8 mouse cellular contexts compared by ENCODE assay signal in the genomic region with DNA sequence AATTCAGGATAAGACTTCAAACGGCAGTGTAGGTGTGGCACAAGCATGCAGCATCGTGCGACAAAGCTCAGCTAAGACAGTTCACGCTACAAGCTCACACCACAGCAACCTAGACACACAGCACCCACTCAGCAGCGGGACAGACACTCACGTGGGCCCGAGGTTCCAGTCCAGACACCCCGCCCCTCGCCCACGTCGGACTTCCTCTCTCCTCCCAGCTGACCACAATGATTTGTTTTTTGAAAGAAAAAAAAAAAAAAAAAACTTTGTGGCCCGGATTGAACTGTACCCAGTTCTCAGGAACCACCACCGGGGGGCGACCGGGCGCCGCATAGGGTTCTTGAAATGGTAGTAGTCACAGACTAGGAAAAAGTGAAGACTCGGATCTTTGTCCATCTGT. TPM values are rescaled to one million over a fixed set of nuclear protein-coding genes. Genes with fewer than 3 reads are reported as not detected.
DNase-seq lines count a peak whose midpoint lies in the region; ATAC-seq and TF ChIP-seq lines count a peak whose summit lies in the region.

No protein-coding gene starts in this region.

- no peaks in the 10 kb centered on the region for H3K9me3 ChIP-seq in MEL (replicated peaks; ENCODE audit: insufficient read depth, low read length)
- 0 out of 2 replicates have a peak, but pooled peaks cover 3% of the 10 kb centered on the region for H3K9me3 ChIP-seq in hindbrain, embryonic 10.5 days
- H3K9me3 ChIP-seq in lung, postnatal 0 days (ENCODE audit: low read length): no peaks in the 10 kb centered on the region

- TF ChIP-seq RAD21 in MEL (IDR thresholded peaks at IDR 0.05; ENCODE audit: low read depth, low read length): peak; percentile 87

- H3K4me1 ChIP-seq in MEL (ENCODE audit: control insufficient read depth in 1 of 2, insufficient read depth in 2 of 2, low read length in 2 of 2): peaks cover 2 to 18% of the 10 kb centered on the region in 2 experiments; a peak in 3 of 4 replicates
- peaks cover 21% of the 10 kb centered on the region for H3K4me1 ChIP-seq in hindbrain, embryonic 10.5 days (replicated peaks)
- peaks cover 17% of the 10 kb centered on the region; the same call in 1 of the 2 replicates for H3K4me1 ChIP-seq in lung, postnatal 0 days (ENCODE audit: insufficient read depth, low read depth, low read length)

- H3K27ac ChIP-seq in MEL (ENCODE audit: control insufficient read depth, low read depth, low read length): peak overlapping the region; percentile 99
- peak overlapping the region; percentile 99 for H3K27ac ChIP-seq in hindbrain, embryonic 10.5 days
- H3K27ac ChIP-seq in lung, postnatal 0 days (ENCODE audit: low read length): peak overlapping the region; percentile 100

- H3K79me2 ChIP-seq in MEL (ENCODE audit: control insufficient read depth, insufficient read depth, low read length, poor library complexity): peaks cover 34% of the 10 kb centered on the region

- peaks cover 6 to 16% of the 10 kb centered on the region in 2 experiments for H3K36me3 ChIP-seq in MEL (ENCODE audit: control insufficient read depth in 1 of 2, insufficient read depth in 2 of 2, low read length in 2 of 2)
- peaks cover 22% of the 10 kb centered on the region for H3K36me3 ChIP-seq in hindbrain, embryonic 10.5 days
- H3K36me3 ChIP-seq in lung, postnatal 0 days (ENCODE audit: insufficient read depth, low read length): no peaks in the 10 kb centered on the region

- 1% methylated on average over 18 of the region's 18 CpGs for WGBS in hindbrain, embryonic 10.5 days
- WGBS in lung, postnatal 0 days: under 1% methylated on average over 18 of the region's 18 CpGs

- peak in 1 of 2 experiments; percentile 66; a peak in 1 of 4 replicates for TF ChIP-seq POLR2A in MEL (IDR thresholded peaks at IDR 0.05; ENCODE audit: control insufficient read depth in 1 of 2, insufficient read depth in 1 of 2, low read depth in 1 of 2, low read length in 2 of 2, poor library complexity in 1 of 2)

- TF ChIP-seq EP300 in MEL (IDR thresholded peaks at IDR 0.05; ENCODE audit: low read depth in 1 of 2, low read length in 2 of 2): peak; percentile 10 to 49; a peak in 1 of 4 replicates
- TF ChIP-seq EP300 in lung, postnatal 0 days (IDR thresholded peaks at IDR 0.05): peak; percentile 59; the same call in 1 of the 2 replicates

- peak; percentile 92 for DNase-seq in MEL (ENCODE audit: low read depth, low spot score)
- peak; percentile 80 for DNase-seq in cerebellum, adult 8-10 months
- peak; percentile 87 for DNase-seq in forelimb bud, embryonic 11.5 days (ENCODE audit: low read depth, low spot score)
- peak; percentile 89 for DNase-seq in hindbrain, embryonic 10.5 days (ENCODE audit: low spot score)
- DNase-seq in layer of hippocampus, adult 9-11 months: peak; percentile 95
- peak; percentile 96 for DNase-seq in lung, postnatal 0 days (ENCODE audit: low spot score)
- DNase-seq in ovary, postnatal 14 days (ENCODE audit: low spot score): peak; percentile 83
- peak; percentile 91 for DNase-seq in thymus, postnatal 14 days

- ATAC-seq in lung, postnatal 0 days: peak; percentile 46

- peak overlapping the region; percentile 56 to 67 for H3K4me3 ChIP-seq in MEL (ENCODE audit: control insufficient read depth in 1 of 2, insufficient read depth in 1 of 2, low read depth in 2 of 2, low read length in 2 of 2)
- H3K4me3 ChIP-seq in hindbrain, embryonic 10.5 days: peak overlapping the region; percentile 98
- peak overlapping the region; percentile 97 for H3K4me3 ChIP-seq in lung, postnatal 0 days (ENCODE audit: low read depth, low read length)

- peak; percentile 48 to 87 (median 83) for TF ChIP-seq CTCF in MEL (IDR thresholded peaks at IDR 0.05 in 2 of 3, conservative IDR thresholded peaks at IDR 0.05 in 1 of 3; ENCODE audit: control insufficient read depth in 1 of 3, insufficient read depth in 1 of 3, low read depth in 2 of 3, low read length in 3 of 3, poor library complexity in 1 of 3, severe bottlenecking in 1 of 3)
- TF ChIP-seq CTCF in lung, postnatal 0 days (IDR thresholded peaks at IDR 0.05): peak; percentile 84

- peaks cover 0 to 2% of the 10 kb centered on the region in 2 experiments; a peak in 2 of 4 replicates for H3K27me3 ChIP-seq in MEL (ENCODE audit: control insufficient read depth in 1 of 2, insufficient read depth in 2 of 2, low read length in 2 of 2)
- no peaks in the 10 kb centered on the region for H3K27me3 ChIP-seq in hindbrain, embryonic 10.5 days (ENCODE audit: insufficient read depth, poor library complexity, severe bottlenecking)
- H3K27me3 ChIP-seq in lung, postnatal 0 days (replicated peaks; ENCODE audit: insufficient read depth, low read length): no peaks in the 10 kb centered on the region

- peak overlapping the region; percentile 61 for H3K9ac ChIP-seq in MEL (ENCODE audit: control insufficient read depth, low read depth, low read length, poor library complexity, severe bottlenecking)
- no peak overlapping the region; the same call in 1 of the 2 replicates for H3K9ac ChIP-seq in lung, postnatal 0 days (replicated peaks; ENCODE audit: low read depth)

- peak overlapping the region; percentile 60 for H3K4me2 ChIP-seq in lung, postnatal 0 days (replicated peaks; ENCODE audit: low read depth, low read length)

TF ChIP-seq in MEL, 35 proteins besides CTCF, POLR2A, EP300 and RAD21 (continues in another document):
- peak; percentile 72 for TF ChIP-seq NELFE (IDR thresholded peaks at IDR 0.05; ENCODE audit: low read depth, low read length)
- peak; percentile 85 for TF ChIP-seq USF1 (IDR thresholded peaks at IDR 0.05; ENCODE audit: low read depth, low read length)
- TF ChIP-seq ZMIZ1 (IDR thresholded peaks at IDR 0.05; ENCODE audit: low read depth, low read length): peak; percentile 49; the same call in 1 of the 2 replicates
- TF ChIP-seq MAX (IDR thresholded peaks at IDR 0.05; ENCODE audit: low read length): peak; percentile 87
- peak; percentile 87 for TF ChIP-seq SIN3A (IDR thresholded peaks at IDR 0.05; ENCODE audit: low read length)
- TF ChIP-seq CHD1 (IDR thresholded peaks at IDR 0.05; ENCODE audit: low read depth, low read length): 0 out of 2 replicates have a peak, but pooled peaks have one; percentile 14
- no peak for TF ChIP-seq POLR2AphosphoS2 (IDR thresholded peaks at IDR 0.05; ENCODE audit: low read length)
- TF ChIP-seq NRF1 (IDR thresholded peaks at IDR 0.05; ENCODE audit: insufficient read depth, low read depth, low read length, poor library complexity, severe bottlenecking): no peak
- TF ChIP-seq SMC3 (IDR thresholded peaks at IDR 0.05; ENCODE audit: low read depth, low read length): peak; percentile 77
- peak; percentile 74; the same call in 1 of the 2 replicates for TF ChIP-seq BHLHE40 (IDR thresholded peaks at IDR 0.05; ENCODE audit: borderline replicate concordance, low read depth, low read length)
- peak; percentile 97 for TF ChIP-seq MXI1 (IDR thresholded peaks at IDR 0.05; ENCODE audit: low read depth, low read length)
- 0 out of 2 replicates have a peak, but pooled peaks have one; percentile 8 for TF ChIP-seq GATA1 (IDR thresholded peaks at IDR 0.05; ENCODE audit: low read depth, low read length)
- no peak for TF ChIP-seq GABPA (IDR thresholded peaks at IDR 0.05; ENCODE audit: low read depth, low read length)
- TF ChIP-seq TBP (IDR thresholded peaks at IDR 0.05; ENCODE audit: low read depth, low read length): no peak
- 0 out of 4 replicates have a peak, but pooled peaks of 1 of the 2 experiments have one; percentile 24 for TF ChIP-seq USF2 (IDR thresholded peaks at IDR 0.05; ENCODE audit: borderline replicate concordance in 1 of 2, insufficient read depth in 1 of 2, low read depth in 1 of 2, low read length in 2 of 2)
- peak; percentile 60 for TF ChIP-seq HCFC1 (IDR thresholded peaks at IDR 0.05; ENCODE audit: low read depth, low read length)
- TF ChIP-seq MAFK (IDR thresholded peaks at IDR 0.05; ENCODE audit: borderline replicate concordance, low read depth, low read length): no peak
- no peak for TF ChIP-seq KAT2A (conservative IDR thresholded peaks at IDR 0.05; ENCODE audit: low read depth, low read length)
- TF ChIP-seq ZKSCAN1 (IDR thresholded peaks at IDR 0.05; ENCODE audit: low read depth, low read length): no peak; the same call in 1 of the 2 replicates
- 0 out of 2 replicates have a peak, but pooled peaks have one; percentile 38 for TF ChIP-seq TCF12 (IDR thresholded peaks at IDR 0.05; ENCODE audit: low read depth, low read length)
- TF ChIP-seq POLR2AphosphoS5 (IDR thresholded peaks at IDR 0.05; ENCODE audit: borderline replicate concordance, low read depth, low read length): no peak; the same call in 1 of the 2 replicates
- no peak for TF ChIP-seq TAL1 (IDR thresholded peaks at IDR 0.05; ENCODE audit: low read length)
- TF ChIP-seq MAZ (IDR thresholded peaks at IDR 0.05; ENCODE audit: low read depth, low read length): peak; percentile 58; the same call in 1 of the 2 replicates
- no peak for TF ChIP-seq CHD2 (IDR thresholded peaks at IDR 0.05; ENCODE audit: low read length)
- peak; percentile 39; the same call in 1 of the 2 replicates for TF ChIP-seq ELF1 (IDR thresholded peaks at IDR 0.05; ENCODE audit: low read depth, low read length)
- TF ChIP-seq MYC (IDR thresholded peaks at IDR 0.05; ENCODE audit: low read depth, low read length): peak; percentile 87
- TF ChIP-seq JUND (IDR thresholded peaks at IDR 0.05; ENCODE audit: low read depth, low read length): no peak

RNA-seq across cellular contexts. Expression of gene Hnrnpul1, which starts 1.5 kb away (rescaled TPM):
- 56.1 and 57.2 TPM in 2 replicates for total RNA-seq in MEL (2012; rRNA removed)
- polyA plus RNA-seq in MEL (2012; ENCODE audit: insufficient read depth in 1 of 2, insufficient read length in 2 of 2, low read depth in 1 of 2, low replicate concordance in 2 of 2, missing spikeins in 1 of 2): 100 to 1,000 TPM; 181 to 215 TPM
- 60.5 and 61.6 TPM in 2 replicates for polyA plus RNA-seq in hindbrain, embryonic 10.5 days (2016; fragmentation: Nextera tagmentation; extraction: Ambion mirVana)
- 32.4 and 34.5 TPM in 2 replicates for polyA plus RNA-seq in lung, postnatal 0 days (2015; fragmentation: Nextera tagmentation; extraction: Ambion mirVana)

RNA-seq across cellular contexts. Expression of gene Axl, which starts 32.5 kb away (rescaled TPM):
- 0.13 and 0.19 TPM in 2 replicates for total RNA-seq in MEL (2012; rRNA removed)
- not detected for polyA plus RNA-seq in MEL (2012; ENCODE audit: insufficient read depth in 1 of 2, insufficient read length in 2 of 2, low read depth in 1 of 2, low replicate concordance in 2 of 2, missing spikeins in 1 of 2)
- polyA plus RNA-seq in hindbrain, embryonic 10.5 days (2016; fragmentation: Nextera tagmentation; extraction: Ambion mirVana): 15.0 and 18.4 TPM in 2 replicates
- polyA plus RNA-seq in lung, postnatal 0 days (2015; fragmentation: Nextera tagmentation; extraction: Ambion mirVana): 74.6 and 81.6 TPM in 2 replicates

RNA-seq across cellular contexts. Expression of gene Ccdc97, which starts 37.1 kb away (rescaled TPM):
- total RNA-seq in MEL (2012; rRNA removed): 8.0 and 8.4 TPM in 2 replicates
- polyA plus RNA-seq in MEL (2012; ENCODE audit: insufficient read depth in 1 of 2, insufficient read length in 2 of 2, low read depth in 1 of 2, low replicate concordance in 2 of 2, missing spikeins in 1 of 2): 10 to 100 TPM in 1 of 2 experiments, not detected in 1; 39.7 TPM
- 32.4 and 44.0 TPM in 2 replicates for polyA plus RNA-seq in hindbrain, embryonic 10.5 days (2016; fragmentation: Nextera tagmentation; extraction: Ambion mirVana)
- 9.8 and 12.1 TPM in 2 replicates for polyA plus RNA-seq in lung, postnatal 0 days (2015; fragmentation: Nextera tagmentation; extraction: Ambion mirVana)

Comparison
In these comparisons a context has a peak if more than half of its experiments do, and no peak if none do; other contexts are left out.
1. Peak in every context shown above with its lines: DNase-seq, ATAC-seq, H3K4me3 ChIP-seq and H3K27ac ChIP-seq.
2. RNA of gene Axl, which starts 32.5 kb away (polyA plus RNA-seq): 74.6 to 81.6 TPM in lung, postnatal 0 days and 15.0 to 18.4 TPM in hindbrain, embryonic 10.5 days; not detected in MEL; every median in the first group is over 10 times any median in the second.